Mouse (Mus musculus): ENCODE data around the gene Ptprd.

Gene Ptprd

GRCm38 (mm10) chr4:77534553-77534952 lies 677.2 kb downstream of the Ptprd start:
- TF ChIP-seq GATA4 (IDR thresholded peaks at IDR 0.05; ENCODE audit: insufficient replicate concordance, low read length) = no peak

GRCm38 (mm10) chr4:77519166-77519565 lies 692.6 kb downstream of the Ptprd start:
- TF ChIP-seq GATA4 (IDR thresholded peaks at IDR 0.05; ENCODE audit: insufficient replicate concordance, low read length) = no peak

- TF ChIP-seq GATA4 (IDR thresholded peaks at IDR 0.05; ENCODE audit: insufficient replicate concordance, low read length) = no peak
These were observed 697.7 kb downstream of the Ptprd start for GRCm38 (mm10) chr4:77513914-77514628.

DNA sequence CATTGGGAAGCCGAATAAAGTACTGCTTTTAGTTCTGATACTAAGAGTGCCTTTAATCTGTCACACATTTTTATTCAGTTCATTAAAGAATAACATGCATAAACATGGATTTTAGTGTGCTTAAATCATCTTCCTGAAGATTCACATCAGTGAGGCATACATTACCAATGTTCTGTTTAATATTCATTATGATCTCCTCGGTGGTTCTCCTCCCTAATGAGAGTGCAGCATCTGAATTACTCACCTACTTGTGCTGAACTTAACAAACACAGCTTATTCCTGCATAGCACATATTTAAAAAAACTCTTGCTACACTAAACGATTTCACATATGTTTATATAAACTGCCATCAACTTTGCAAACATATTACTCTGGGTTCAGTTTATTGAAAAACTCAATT lies 698.7 kb downstream of the Ptprd start:
- no peak for TF ChIP-seq GATA4 (IDR thresholded peaks at IDR 0.05; ENCODE audit: insufficient replicate concordance, low read length)

- TF ChIP-seq GATA4 (IDR thresholded peaks at IDR 0.05; ENCODE audit: insufficient replicate concordance, low read length) = no peak
These were observed 757.7 kb downstream of the Ptprd start for GRCm38 (mm10) chr4:77454049-77454448.

DNA sequence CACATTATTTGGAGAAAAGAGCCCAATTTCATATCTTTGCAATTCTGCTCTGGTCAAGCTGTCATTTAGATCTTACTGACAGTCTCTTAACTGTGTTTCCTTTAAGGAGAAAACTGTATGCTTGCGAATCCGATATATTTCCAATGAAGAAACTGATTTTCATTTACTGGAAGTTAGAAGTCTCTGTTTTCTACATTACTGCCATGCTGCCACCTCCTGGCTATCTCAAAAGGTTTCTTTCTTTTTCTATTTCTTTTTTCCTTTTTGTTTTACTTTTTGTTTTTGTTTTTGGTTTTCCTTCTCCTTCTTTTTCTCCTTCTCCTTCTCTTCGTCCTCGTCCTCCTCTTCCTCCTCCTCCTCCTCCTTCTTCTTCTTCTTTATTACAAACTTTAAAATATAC lies 812.6 kb downstream of the Ptprd start:
- TF ChIP-seq GATA4 (IDR thresholded peaks at IDR 0.05; ENCODE audit: insufficient replicate concordance, low read length) = no peak

- TF ChIP-seq GATA4 (IDR thresholded peaks at IDR 0.05; ENCODE audit: insufficient replicate concordance, low read length) = no peak
These were observed 850.0 kb downstream of the Ptprd start for GRCm38 (mm10) chr4:77361728-77362127.

DNA sequence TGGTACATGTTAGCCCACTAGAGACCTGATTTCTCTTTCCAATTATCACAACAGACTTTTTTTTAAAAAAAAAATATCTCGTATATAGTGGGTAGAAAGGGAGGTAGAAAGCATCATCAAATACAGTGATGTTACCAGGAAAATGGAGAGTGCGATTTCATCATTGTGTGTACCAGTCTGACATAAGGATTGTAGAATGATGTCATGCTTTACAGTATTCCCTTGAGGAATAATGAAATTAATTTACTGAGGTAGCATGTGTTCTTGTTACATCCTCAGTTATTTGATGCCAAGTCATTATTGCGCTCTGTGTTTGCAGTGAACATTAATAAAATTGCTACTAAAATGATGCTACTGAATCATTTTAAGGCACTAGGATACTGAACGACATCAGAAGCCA lies 884.6 kb downstream of the Ptprd start:
- no peak for TF ChIP-seq GATA4 (IDR thresholded peaks at IDR 0.05; ENCODE audit: insufficient replicate concordance, low read length)

DNA sequence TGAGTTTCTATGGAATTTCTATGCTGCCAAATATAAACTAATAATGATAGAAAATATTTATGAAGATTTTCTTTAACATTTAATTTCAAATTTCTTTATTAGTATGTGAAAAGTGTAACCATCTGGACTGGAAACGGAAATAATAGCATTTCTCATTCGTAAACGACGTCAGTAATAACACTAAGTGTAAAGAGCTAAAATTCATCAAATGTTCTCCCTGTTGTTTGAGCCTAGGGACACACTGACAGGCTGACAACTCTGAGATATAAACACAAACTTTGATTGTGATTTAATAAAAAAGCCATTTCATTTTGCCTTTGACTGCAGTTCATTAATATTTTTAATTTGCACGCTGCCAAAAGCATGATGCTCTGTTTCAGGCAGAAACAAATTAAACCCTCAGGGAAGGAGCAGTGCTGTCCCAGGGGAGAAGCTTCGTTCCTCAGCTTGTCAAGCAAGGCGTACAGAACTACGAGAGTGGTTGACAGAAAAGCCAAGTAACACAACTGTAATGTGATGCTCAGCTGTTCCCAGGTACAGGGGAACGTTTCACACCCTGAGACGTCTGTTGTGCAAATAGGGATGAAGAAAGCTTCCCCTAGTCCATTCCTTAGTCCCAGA lies 894.6 kb downstream of the Ptprd start:
- TF ChIP-seq GATA4 (IDR thresholded peaks at IDR 0.05; ENCODE audit: insufficient replicate concordance, low read length) = no peak

GRCm38 (mm10) chr4:77316644-77317043 lies 895.1 kb downstream of the Ptprd start:
- TF ChIP-seq GATA4 (IDR thresholded peaks at IDR 0.05; ENCODE audit: insufficient replicate concordance, low read length) = no peak

DNA sequence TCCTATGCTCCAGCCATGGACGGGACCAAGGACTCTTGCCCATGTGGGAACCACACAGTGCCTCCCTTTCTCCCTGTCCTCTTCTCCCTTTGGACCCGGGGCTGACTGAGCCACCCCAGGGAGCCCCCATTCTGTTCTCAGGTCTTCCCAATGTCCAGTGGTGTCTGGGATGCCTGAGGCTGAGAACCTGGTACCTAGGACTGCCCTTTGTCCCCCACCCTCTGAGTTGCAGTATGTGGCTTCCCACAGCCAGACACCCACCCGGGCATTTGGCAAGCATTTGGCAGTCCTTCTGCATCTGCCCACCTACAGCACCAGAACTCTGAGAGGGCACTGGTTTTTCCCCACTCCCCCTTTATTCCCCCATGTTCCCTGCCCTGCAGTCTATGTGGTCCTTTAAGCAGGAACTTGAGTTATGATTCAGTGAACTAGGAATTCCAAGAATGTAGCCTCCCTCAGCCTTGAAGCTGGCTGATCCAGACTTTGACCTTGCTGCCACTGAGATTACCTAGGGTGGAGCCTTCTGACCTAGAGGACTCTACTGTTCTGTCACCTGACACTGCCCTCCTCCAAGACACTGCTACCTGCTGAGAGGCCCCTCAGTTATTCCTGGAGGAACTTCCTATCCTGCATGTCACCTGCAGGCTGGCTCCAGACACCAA lies 901.5 kb downstream of the Ptprd start:
- TF ChIP-seq GATA4 (IDR thresholded peaks at IDR 0.05; ENCODE audit: insufficient replicate concordance, low read length) = no peak

GRCm38 (mm10) chr4:77283423-77283822 lies 928.3 kb downstream of the Ptprd start:
- no peak for TF ChIP-seq GATA4 (IDR thresholded peaks at IDR 0.05; ENCODE audit: insufficient replicate concordance, low read length)

DNA sequence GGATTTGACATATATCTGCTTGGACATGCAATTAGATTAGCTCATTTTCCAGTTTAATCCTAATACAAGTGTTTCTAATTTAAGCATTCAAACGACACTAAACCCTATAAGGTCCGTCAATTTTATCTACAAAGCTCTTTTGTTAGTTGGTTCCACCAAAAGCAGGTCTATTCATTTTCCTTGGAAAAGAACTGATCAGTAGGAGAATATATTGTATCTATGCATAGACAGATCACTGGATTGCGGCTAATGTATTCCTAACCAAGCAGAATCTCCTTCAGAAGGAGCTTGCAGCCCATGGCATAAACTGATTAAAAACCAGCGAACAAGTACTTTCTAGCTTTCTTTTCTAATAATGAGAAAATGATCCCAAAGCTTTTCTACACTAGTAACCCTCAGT lies 933.8 kb downstream of the Ptprd start:
- TF ChIP-seq GATA4 (IDR thresholded peaks at IDR 0.05; ENCODE audit: insufficient replicate concordance, low read length) = no peak

DNA sequence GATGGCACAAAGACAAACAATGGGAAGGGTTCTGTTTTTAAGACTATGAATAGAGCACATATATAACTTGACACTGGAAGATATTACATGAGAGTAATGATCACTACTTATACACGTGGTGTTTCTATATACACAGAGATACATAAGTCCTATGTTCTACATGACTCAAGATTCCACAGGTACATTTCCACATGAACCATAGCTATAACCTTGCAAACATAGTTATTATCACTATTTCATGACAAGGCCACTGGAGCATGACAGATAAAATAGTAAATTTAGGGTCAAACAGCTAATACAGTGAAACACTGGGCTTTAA lies 951.8 kb downstream of the Ptprd start:
- no peak for TF ChIP-seq GATA4 (IDR thresholded peaks at IDR 0.05; ENCODE audit: insufficient replicate concordance, low read length)

DNA sequence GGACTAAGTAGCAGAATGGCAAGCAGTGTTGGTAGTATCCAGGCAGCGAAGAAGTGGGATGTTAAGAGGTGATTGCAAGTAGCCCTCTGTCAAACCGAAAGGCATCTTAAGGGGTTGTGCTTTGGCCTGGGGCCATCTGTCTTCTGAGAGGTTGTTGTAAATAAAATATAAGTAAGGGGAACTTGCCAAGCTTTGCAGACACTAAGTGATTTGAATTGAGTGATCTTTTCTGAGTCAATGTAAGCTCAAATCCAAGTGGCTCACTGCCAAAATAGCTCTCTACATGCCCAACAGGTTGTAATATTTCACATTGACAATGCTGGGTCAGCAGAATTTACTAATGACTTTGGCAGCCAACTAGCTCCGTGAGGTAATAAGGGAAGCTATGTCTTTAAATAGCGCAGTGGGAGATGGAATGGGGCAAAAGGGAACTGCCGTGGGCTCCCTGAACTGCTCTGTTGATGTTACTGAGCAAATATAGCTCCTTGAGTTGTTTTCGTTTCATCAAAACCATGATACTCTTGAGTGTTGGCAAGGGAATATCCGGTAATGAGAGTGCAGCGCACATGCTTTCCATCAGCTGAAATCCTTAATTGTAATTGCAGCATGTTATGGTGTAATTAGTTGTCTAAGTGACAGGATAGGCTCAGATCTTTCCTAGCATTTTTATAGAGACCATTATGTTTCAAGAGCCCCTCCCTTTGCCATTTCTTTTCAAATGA lies 952.4 kb downstream of the Ptprd start:
- TF ChIP-seq GATA4 (IDR thresholded peaks at IDR 0.05; ENCODE audit: insufficient replicate concordance, low read length) = no peak

- TF ChIP-seq GATA4 (IDR thresholded peaks at IDR 0.05; ENCODE audit: insufficient replicate concordance, low read length) = no peak
These were observed 960.6 kb downstream of the Ptprd start for GRCm38 (mm10) chr4:77251188-77251587.
